Mouse (Mus musculus): Measurements from ENCODE around the gene Ctsw. TPM values are rescaled to one million over a fixed set of nuclear protein-coding genes. Genes with fewer than 3 reads are reported as not detected.
A peak's percentile ranks its signal among the peaks of the same experiment; 100 is the strongest.

The Ctsw gene
- polyA plus RNA-seq, 1 experiment from 2014 or later: 0.54 TPM

DNA sequence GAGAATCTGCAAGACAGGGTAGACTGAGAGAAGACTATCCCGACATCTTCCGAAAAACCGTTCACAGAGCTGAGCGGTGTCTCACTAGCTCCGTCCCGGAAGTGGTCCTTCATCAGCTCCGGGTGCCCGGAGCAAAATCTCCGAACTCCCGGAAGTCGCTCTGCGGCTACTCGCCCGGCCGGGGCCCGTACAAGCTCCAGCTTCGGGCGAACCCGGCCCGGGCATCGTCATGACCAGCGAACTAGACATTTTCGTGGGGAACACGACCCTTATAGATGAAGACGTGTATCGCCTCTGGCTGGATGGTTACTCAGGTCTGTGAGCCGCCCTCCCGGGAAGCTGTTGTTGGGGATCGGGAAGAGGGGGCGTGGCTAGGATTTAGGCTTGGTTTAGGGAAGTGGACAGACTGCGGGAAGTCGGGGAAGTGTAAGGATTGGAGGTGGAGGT, 7.8 kb downstream of the Ctsw start, which contains the start of gene Fibp:
Gene Fibp (plus strand): TSS at position 151 of the 447 bp plus-strand sequence.
- ATAC-seq (ENCODE audit: insufficient read depth): peak; percentile 58
- no peaks in the 10 kb centered on the region for H3K9me3 ChIP-seq (replicated peaks)
- peak within 1 kb of the TSS; percentile 67 for H3K27ac ChIP-seq (replicated peaks)
- under 1% methylated on average over 32 of the region's 32 CpGs for WGBS (ENCODE audit: insufficient replicate concordance)
- H3K4me3 ChIP-seq (replicated peaks): peak within 1 kb of the TSS; percentile 87
- peaks cover 10% of the 10 kb centered on the region for H3K27me3 ChIP-seq
- peak within 1 kb of the TSS; percentile 92 for H3K4me2 ChIP-seq
- peaks cover 24% of the 10 kb centered on the region for H3K36me3 ChIP-seq (replicated peaks)
- H3K4me1 ChIP-seq (replicated peaks): peaks cover 53% of the 10 kb centered on the region
- peak within 1 kb of the TSS; percentile 79 for H3K9ac ChIP-seq

- peak overlapping the region; percentile 79 for H3K9ac ChIP-seq
- no peak overlapping the region for H3K27ac ChIP-seq (replicated peaks)
- no peak for ATAC-seq (ENCODE audit: insufficient read depth)
- H3K27me3 ChIP-seq: peaks cover 10% of the 10 kb centered on the region
- 22% methylated on average over 3 of the region's 3 CpGs for whole genome bisulfite sequencing (ENCODE audit: insufficient replicate concordance)
- no peaks in the 10 kb centered on the region for H3K9me3 ChIP-seq (replicated peaks)
- peaks cover 59% of the 10 kb centered on the region for H3K4me1 ChIP-seq (replicated peaks)
- peak overlapping the region; percentile 87 for H3K4me3 ChIP-seq (replicated peaks)
- peaks cover 18% of the 10 kb centered on the region for H3K36me3 ChIP-seq (replicated peaks)
- peak overlapping the region; percentile 92 for H3K4me2 ChIP-seq
Observed at GRCm38 (mm10) chr19:5459896-5460295, 8.4 kb downstream of the Ctsw start.

DNA sequence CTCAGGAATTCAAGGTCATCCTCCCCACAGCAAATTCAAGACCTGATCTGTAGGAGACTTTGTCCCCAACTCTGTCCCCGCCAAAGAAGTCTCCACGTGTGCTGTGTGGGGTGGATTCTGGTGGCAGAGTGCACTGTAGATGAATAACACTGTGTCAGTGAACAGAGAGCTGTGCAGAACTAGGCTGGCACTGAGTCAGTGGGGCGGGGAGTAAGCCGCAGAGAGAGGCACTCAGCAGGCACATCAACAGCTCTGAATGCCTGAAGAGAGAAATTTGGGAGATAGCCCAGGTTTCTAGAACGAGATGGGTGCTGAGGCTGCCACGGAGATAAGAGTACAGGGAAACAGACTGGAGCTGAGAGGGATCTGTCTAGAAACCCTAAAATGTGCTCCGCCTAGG, 9.3 kb downstream of the Ctsw start:
- Histone ChIP-seq H3K9me3 (replicated peaks) (no peaks in the 10 kb centered on the region), H3K4me1 (replicated peaks) (peaks cover 60% of the 10 kb centered on the region), H3K4me3 (replicated peaks) (no peak overlapping the region), H3K27ac (replicated peaks) (no peak overlapping the region), H3K36me3 (replicated peaks) (peaks cover 11% of the 10 kb centered on the region), H3K27me3 (peaks cover 10% of the 10 kb centered on the region), H3K4me2 (no peak overlapping the region), H3K9ac (no peak overlapping the region)
- WGBS (ENCODE audit: insufficient replicate concordance): 52% methylated on average over 7 of the region's 7 CpGs
- ATAC-seq (ENCODE audit: insufficient read depth): no peak

GRCm38 (mm10) chr19:5457746-5458442, 10.4 kb downstream of the Ctsw start, which contains the start of gene Ccdc85b:
Ccdc85b (minus strand) TSS chr19:5457894.
- 11% methylated on average over 14 of the region's 14 CpGs for WGBS (ENCODE audit: insufficient replicate concordance)
- Histone ChIP-seq H3K27ac (replicated peaks) (peak within 1 kb of the TSS; percentile 77), H3K27me3 (peaks cover 10% of the 10 kb centered on the region), H3K4me2 (peak within 1 kb of the TSS; percentile 100), H3K9ac (peak within 1 kb of the TSS; percentile 75), H3K36me3 (replicated peaks) (no peaks in the 10 kb centered on the region; the same call in 1 of the 2 replicates), H3K4me3 (replicated peaks) (peak within 1 kb of the TSS; percentile 76), H3K9me3 (replicated peaks) (no peaks in the 10 kb centered on the region), H3K4me1 (replicated peaks) (peaks cover 57% of the 10 kb centered on the region)
- ATAC-seq (ENCODE audit: insufficient read depth): peak; percentile 5; the same call in 1 of the 2 replicates

DNA sequence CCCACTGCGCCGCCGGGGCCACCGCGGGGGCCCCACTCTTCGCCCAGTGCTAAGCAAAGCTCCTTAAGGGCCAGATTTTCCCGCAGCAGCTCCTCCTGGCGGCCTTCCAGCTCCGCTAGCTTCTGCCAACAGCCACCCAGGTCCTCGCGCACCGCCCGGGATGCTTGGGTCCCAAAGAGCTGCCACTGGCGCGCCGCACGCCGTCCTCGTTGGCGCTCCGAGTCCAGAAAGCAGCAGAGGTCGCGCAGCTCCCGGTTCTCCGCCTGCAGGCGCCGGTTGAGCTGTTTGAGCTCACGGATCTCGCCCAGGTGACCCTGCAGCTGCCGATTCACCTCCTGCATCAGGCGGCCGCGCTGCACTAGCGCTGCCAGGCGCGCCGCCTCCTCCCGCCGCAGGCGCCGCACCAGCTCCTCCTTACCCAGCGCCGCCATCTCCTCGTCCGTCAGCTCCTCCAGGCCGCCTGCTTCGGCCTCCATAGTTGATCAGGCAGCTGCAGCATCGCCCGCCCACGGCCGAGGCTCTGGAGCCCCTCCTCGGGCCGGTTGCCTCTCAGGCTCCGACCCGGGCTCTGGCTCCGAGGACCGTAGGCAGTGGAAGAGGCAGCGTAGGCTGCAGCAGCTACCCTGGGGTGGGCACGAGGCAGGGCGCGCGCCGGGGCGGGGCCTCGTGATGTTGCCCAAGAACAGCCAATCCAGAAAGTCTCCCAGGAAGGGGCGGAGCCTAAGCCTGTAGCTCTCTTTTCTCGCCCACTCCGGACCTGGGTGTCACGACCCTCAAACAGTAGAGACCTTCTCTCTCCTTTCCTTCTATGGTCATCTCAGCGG, 11.2 kb downstream of the Ctsw start:
- Histone ChIP-seq H3K9me3 (replicated peaks) (no peaks in the 10 kb centered on the region), H3K9ac (peak overlapping the region; percentile 75), H3K4me2 (peak overlapping the region; percentile 100), H3K4me3 (replicated peaks) (peak overlapping the region; percentile 76), H3K36me3 (replicated peaks) (no peaks in the 10 kb centered on the region; the same call in 1 of the 2 replicates), H3K4me1 (replicated peaks) (peaks cover 57% of the 10 kb centered on the region), H3K27ac (replicated peaks) (peak overlapping the region; percentile 77), H3K27me3 (peaks cover 10% of the 10 kb centered on the region)
- ATAC-seq (ENCODE audit: insufficient read depth): peak; percentile 85
- WGBS (ENCODE audit: insufficient replicate concordance): under 1% methylated on average over 70 of the region's 70 CpGs

GRCm38 (mm10) chr19:5456241-5456921, 11.9 kb downstream of the Ctsw start:
- H3K4me2 ChIP-seq: peak overlapping the region; percentile 100
- H3K4me3 ChIP-seq (replicated peaks): peak overlapping the region; percentile 76
- no peak for ATAC-seq (ENCODE audit: insufficient read depth)
- peak overlapping the region; percentile 77; the same call in 1 of the 2 replicates for H3K27ac ChIP-seq (replicated peaks)
- peak overlapping the region; percentile 75 for H3K9ac ChIP-seq
- 3% methylated on average over 26 of the region's 26 CpGs for WGBS (ENCODE audit: insufficient replicate concordance)
- no peaks in the 10 kb centered on the region for H3K9me3 ChIP-seq (replicated peaks)
- H3K4me1 ChIP-seq (replicated peaks): peaks cover 56% of the 10 kb centered on the region
- no peaks in the 10 kb centered on the region; the same call in 1 of the 2 replicates for H3K36me3 ChIP-seq (replicated peaks)
- H3K27me3 ChIP-seq: peaks cover 14% of the 10 kb centered on the region

DNA sequence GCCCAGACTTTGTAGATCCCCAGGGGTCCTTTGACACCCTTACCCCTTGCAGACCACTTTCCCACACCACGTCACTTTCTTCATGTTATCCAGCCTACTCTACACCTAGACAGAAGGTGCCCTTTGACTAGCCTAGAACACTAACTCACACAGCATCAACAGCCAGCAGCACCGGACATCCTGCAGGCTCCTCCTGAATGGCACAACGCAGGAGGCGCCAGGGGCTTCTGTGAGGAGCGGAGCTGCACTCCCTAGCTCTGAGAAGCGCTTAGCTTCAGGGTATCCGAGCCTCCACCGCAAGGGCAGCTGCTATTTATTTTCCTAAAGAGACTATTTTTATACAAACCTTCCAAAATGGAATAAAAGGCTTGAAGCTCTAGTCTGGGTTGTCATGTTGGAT, 12.7 kb downstream of the Ctsw start:
- Histone ChIP-seq H3K4me3 (replicated peaks) (peak overlapping the region; percentile 76; the same call in 1 of the 2 replicates), H3K36me3 (replicated peaks) (no peaks in the 10 kb centered on the region), H3K4me1 (replicated peaks) (peaks cover 47% of the 10 kb centered on the region), H3K27me3 (peaks cover 23% of the 10 kb centered on the region), H3K9me3 (replicated peaks) (no peaks in the 10 kb centered on the region), H3K27ac (replicated peaks) (no peak overlapping the region), H3K9ac (no peak overlapping the region), H3K4me2 (peak overlapping the region; percentile 100)
- no peak for ATAC-seq (ENCODE audit: insufficient read depth)
- WGBS (ENCODE audit: insufficient replicate concordance): 59% methylated on average over 8 of the region's 8 CpGs

- Histone ChIP-seq H3K4me3 (replicated peaks) (no peak overlapping the region), H3K27me3 (peaks cover 28% of the 10 kb centered on the region), H3K4me1 (replicated peaks) (peaks cover 44% of the 10 kb centered on the region), H3K27ac (replicated peaks) (no peak overlapping the region), H3K36me3 (replicated peaks) (no peaks in the 10 kb centered on the region), H3K9me3 (replicated peaks) (no peaks in the 10 kb centered on the region), H3K4me2 (peak overlapping the region; percentile 100), H3K9ac (no peak overlapping the region)
- no peak for ATAC-seq (ENCODE audit: insufficient read depth)
- WGBS (ENCODE audit: insufficient replicate concordance): 73% methylated on average over 12 of the region's 12 CpGs
Observed at GRCm38 (mm10) chr19:5455037-5455436, 13.3 kb downstream of the Ctsw start.

DNA sequence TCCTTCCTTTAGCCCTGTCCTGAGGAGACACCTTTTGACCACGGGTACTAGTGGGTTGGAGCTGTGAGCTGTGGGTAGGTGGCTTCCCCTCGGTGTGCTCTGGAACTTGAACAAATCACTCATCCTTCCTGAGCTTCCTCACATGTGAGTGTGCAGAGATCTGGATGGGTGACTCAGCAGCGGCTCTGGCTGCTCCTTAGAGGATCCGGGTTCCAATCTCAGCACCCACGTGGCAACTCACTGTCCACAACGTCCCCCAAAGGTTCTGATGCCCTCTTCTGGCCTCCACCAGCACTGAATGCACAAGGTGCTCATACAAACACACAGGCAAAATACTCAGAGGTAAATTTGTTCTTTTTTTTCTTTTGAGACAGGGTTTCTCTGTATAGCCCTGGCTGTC, 16.5 kb downstream of the Ctsw start:
- no peak for ATAC-seq (ENCODE audit: insufficient read depth)
- H3K4me1 ChIP-seq (replicated peaks): peaks cover 41% of the 10 kb centered on the region
- no peaks in the 10 kb centered on the region for H3K36me3 ChIP-seq (replicated peaks)
- 44% methylated on average over 6 of the region's 6 CpGs for WGBS (ENCODE audit: insufficient replicate concordance)
- no peak overlapping the region for H3K9ac ChIP-seq
- no peak overlapping the region for H3K4me2 ChIP-seq
- peaks cover 58% of the 10 kb centered on the region for H3K27me3 ChIP-seq
- H3K4me3 ChIP-seq (replicated peaks): no peak overlapping the region
- no peaks in the 10 kb centered on the region for H3K9me3 ChIP-seq (replicated peaks)
- no peak overlapping the region for H3K27ac ChIP-seq (replicated peaks)

GRCm38 (mm10) chr19:5449673-5450072, 18.6 kb downstream of the Ctsw start:
- H3K9ac ChIP-seq: no peak overlapping the region
- H3K4me2 ChIP-seq: no peak overlapping the region
- H3K9me3 ChIP-seq (replicated peaks): no peaks in the 10 kb centered on the region
- peaks cover 72% of the 10 kb centered on the region for H3K27me3 ChIP-seq
- WGBS (ENCODE audit: insufficient replicate concordance): 60% methylated on average over 3 of the region's 3 CpGs
- H3K4me3 ChIP-seq (replicated peaks): no peak overlapping the region
- no peak overlapping the region for H3K27ac ChIP-seq (replicated peaks)
- no peaks in the 10 kb centered on the region for H3K36me3 ChIP-seq (replicated peaks)
- ATAC-seq (ENCODE audit: insufficient read depth): no peak
- peaks cover 22% of the 10 kb centered on the region for H3K4me1 ChIP-seq (replicated peaks)
